Mouse (Mus musculus): ENCODE results near the gene Fermt1. TPM values are rescaled to one million over a fixed set of nuclear protein-coding genes. Genes with fewer than 3 reads are reported as not detected.

Gene Fermt1
- 0.01 TPM in 1 of 2 replicates, not detected in the other for polyA plus RNA-seq (2012; rRNA removed)

DNA sequence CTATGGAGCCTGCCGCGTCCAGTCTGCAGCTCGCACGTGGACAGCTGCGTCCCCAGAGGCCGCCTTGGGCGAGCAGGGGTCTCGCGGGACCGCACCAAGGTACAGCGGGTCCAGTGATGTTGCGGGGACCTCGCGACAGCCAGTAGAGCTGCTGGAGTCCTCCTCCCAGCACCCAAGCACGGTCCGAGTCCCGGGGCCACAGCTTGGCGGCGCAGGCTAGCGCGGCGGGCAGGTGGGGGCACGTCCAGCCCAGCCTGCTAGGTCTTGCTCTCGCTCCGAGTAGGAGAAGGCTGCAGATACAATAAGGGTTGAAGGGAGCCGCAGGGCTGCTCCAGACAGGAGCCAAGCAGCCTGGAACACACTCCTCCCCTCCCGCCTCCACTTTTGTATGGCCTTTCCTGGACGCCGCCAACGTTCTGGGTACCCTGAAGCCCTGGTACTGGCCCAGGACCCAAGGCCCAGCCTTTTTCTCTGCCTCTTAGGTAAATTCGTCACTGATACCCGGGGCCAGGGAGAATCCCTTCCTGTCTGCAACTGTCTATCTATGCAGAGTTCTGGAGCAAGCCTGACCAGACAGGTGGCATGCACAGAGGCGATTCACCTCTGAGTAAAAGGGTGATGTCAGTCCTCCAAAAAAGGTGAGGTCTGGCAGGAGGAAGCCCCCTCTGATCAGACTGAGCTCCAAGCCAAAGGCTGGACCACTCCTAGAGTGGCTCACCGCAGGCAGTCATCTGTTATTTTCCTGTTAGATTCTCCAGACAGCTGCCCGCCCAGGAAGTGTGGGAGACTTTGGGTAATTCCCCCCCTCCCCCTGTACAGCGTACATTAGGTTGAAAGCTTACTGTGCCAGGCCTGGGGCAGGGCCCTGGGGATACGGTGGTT is at the start of gene Fermt1:
Fermt1 (minus strand) TSS at position 581 of the 882 bp plus-strand sequence.

GRCm38 (mm10) chr2:132880844-132881645 is 64.7 kb downstream of the Fermt1 start, which contains the start of gene Lrrn4:
Gene Lrrn4, minus strand, starts transcription at chr2:132880891.

Other genes starting within 250 kb of the Fermt1 start
- gene Chgb, start 164.6 kb downstream of the Fermt1 start, polyA plus RNA-seq (2012; rRNA removed), result 0.02 and 0.19 TPM in 2 replicates
- gene Trmt6, start 129.9 kb downstream of the Fermt1 start, polyA plus RNA-seq (2012; rRNA removed), result 8.7 and 10.4 TPM in 2 replicates
- 5.1 and 5.3 TPM in 2 replicates for gene Mcm8, start 129.8 kb downstream of the Fermt1 start, polyA plus RNA-seq (2012; rRNA removed)
- 10.6 and 11.4 TPM in 2 replicates for gene Crls1, start 99.2 kb downstream of the Fermt1 start, polyA plus RNA-seq (2012; rRNA removed)
- gene Lrrn4, start 65.0 kb downstream of the Fermt1 start, polyA plus RNA-seq (2012; rRNA removed), result 0.39 and 0.41 TPM in 2 replicates

Measured in liver, embryonic 14 days (tissue).